Mouse (Mus musculus): Measurements from ENCODE around the gene Gm973.
A peak's percentile ranks its signal among the peaks of the same experiment; 100 is the strongest.

The Gm973 gene

GRCm38 (mm10) chr1:59492432-59492831 lies 23.6 kb upstream of the Gm973 start:
- no peak for DNase-seq

GRCm38 (mm10) chr1:59495970-59496369 lies 20.1 kb upstream of the Gm973 start:
- DNase-seq, result no peak

GRCm38 (mm10) chr1:59497741-59498613 lies 18.1 kb upstream of the Gm973 start:
- no peak for DNase-seq

GRCm38 (mm10) chr1:59499327-59499726 lies 16.7 kb upstream of the Gm973 start:
- DNase-seq, result no peak

GRCm38 (mm10) chr1:59502355-59502754 lies 13.7 kb upstream of the Gm973 start:
- DNase-seq, result no peak

GRCm38 (mm10) chr1:59503659-59504301 lies 12.3 kb upstream of the Gm973 start:
- DNase-seq, result no peak

- no peak for DNase-seq
Observed at GRCm38 (mm10) chr1:59504302-59504700, 11.8 kb upstream of the Gm973 start.

GRCm38 (mm10) chr1:59508463-59509139 lies 7.5 kb upstream of the Gm973 start:
- peak in 1 of 2 experiments; percentile 42 for DNase-seq

GRCm38 (mm10) chr1:59511566-59512270 lies 4.3 kb upstream of the Gm973 start:
- DNase-seq, result peak; percentile 67 to 68

- DNase-seq, result no peak
Observed at GRCm38 (mm10) chr1:59520226-59520837, 4.3 kb downstream of the Gm973 start.

GRCm38 (mm10) chr1:59522456-59522855 lies 6.4 kb downstream of the Gm973 start:
- DNase-seq, result no peak

GRCm38 (mm10) chr1:59523378-59523958 lies 7.4 kb downstream of the Gm973 start:
- DNase-seq, result no peak

GRCm38 (mm10) chr1:59524071-59524470 lies 8.0 kb downstream of the Gm973 start:
- peak in 1 of 2 experiments; percentile 22 for DNase-seq

- DNase-seq, result peak in 1 of 2 experiments; percentile 54
Observed at GRCm38 (mm10) chr1:59524759-59525158, 8.7 kb downstream of the Gm973 start.

GRCm38 (mm10) chr1:59527219-59527618 lies 11.2 kb downstream of the Gm973 start:
- DNase-seq, result no peak

- DNase-seq, result peak; percentile 72 to 80
Observed at GRCm38 (mm10) chr1:59534976-59535810, 19.1 kb downstream of the Gm973 start.

- no peak for DNase-seq
Observed at GRCm38 (mm10) chr1:59538381-59538780, 22.3 kb downstream of the Gm973 start.

- no peak for DNase-seq
Observed at GRCm38 (mm10) chr1:59540537-59541148, 24.6 kb downstream of the Gm973 start.

- DNase-seq, result peak; percentile 51 to 62
Observed at GRCm38 (mm10) chr1:59541271-59542020, 25.4 kb downstream of the Gm973 start.

GRCm38 (mm10) chr1:59542231-59542630 lies 26.2 kb downstream of the Gm973 start:
- DNase-seq, result peak; percentile 31 to 36
